Mouse (Mus musculus): ENCODE data around the gene Svep1.

Svep1 gene

GRCm38 (mm10) chr4:58206115-58206945, at the start of gene Svep1:
Gene Svep1 (minus strand): TSS chr4:58206859.
- DNase-seq (ENCODE audit: inconsistent age in 2 of 2, low spot score in 1 of 2), result peak in 1 of 2 experiments; percentile 59

- peak in 1 of 2 experiments; percentile 77 for DNase-seq (ENCODE audit: inconsistent age in 2 of 2, low spot score in 1 of 2)
Observed at GRCm38 (mm10) chr4:58253410-58253809, 46.8 kb upstream of the Svep1 start.

- no peak for DNase-seq (ENCODE audit: inconsistent age in 2 of 2, low spot score in 1 of 2)
Observed at GRCm38 (mm10) chr4:58252381-58252780, 45.7 kb upstream of the Svep1 start.

GRCm38 (mm10) chr4:58245544-58245943, 38.9 kb upstream of the Svep1 start:
- peak in 1 of 2 experiments; percentile 12 for DNase-seq (ENCODE audit: inconsistent age in 2 of 2, low spot score in 1 of 2)

GRCm38 (mm10) chr4:58240416-58240815, 33.8 kb upstream of the Svep1 start:
- DNase-seq (ENCODE audit: inconsistent age in 2 of 2, low spot score in 1 of 2), result peak; percentile 6 to 83

- no peak for DNase-seq (ENCODE audit: inconsistent age in 2 of 2, low spot score in 1 of 2)
Observed at GRCm38 (mm10) chr4:58235828-58236227, 29.2 kb upstream of the Svep1 start.

DNA sequence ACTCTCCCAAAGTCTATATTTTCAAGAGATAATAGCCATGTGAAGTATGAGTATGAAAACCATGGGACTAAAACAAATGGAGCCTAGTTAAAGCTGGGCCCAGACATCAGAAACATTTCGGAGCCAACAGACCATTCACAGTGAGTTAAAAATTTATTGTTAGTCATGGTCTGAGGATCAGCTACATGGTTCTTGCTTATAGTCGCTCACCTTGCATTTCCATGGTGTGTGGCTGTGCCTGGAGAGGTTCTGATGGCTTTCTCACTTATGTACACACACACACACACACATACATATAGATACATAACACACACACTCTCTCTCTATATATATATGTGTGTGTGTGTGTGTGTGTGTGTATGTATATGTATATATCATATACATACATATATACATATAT, 16.8 kb upstream of the Svep1 start:
- no peak for DNase-seq (ENCODE audit: inconsistent age in 2 of 2, low spot score in 1 of 2)

DNA sequence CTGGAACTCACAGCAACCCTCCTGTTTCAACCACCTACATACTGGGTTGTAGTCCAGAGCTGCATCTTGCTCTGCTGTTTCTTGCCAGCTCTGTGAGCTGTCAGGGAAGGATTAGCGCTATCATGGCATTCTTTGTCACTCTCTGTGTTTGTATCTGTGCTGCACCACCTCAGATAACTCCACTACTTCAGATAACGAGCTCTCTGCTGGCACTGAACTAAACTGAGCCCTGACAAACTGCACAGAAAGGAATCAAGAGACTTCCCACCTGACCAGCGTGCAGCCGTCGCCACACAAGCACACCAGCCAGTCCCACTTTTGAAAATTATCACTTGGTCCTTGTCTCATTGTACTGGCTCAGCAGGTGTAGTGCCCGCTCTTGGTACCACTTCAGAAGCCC, 4.7 kb upstream of the Svep1 start:
- no peak for DNase-seq (ENCODE audit: inconsistent age in 2 of 2, low spot score in 1 of 2)

GRCm38 (mm10) chr4:58210557-58211090, 4.0 kb upstream of the Svep1 start:
- DNase-seq (ENCODE audit: inconsistent age in 2 of 2, low spot score in 1 of 2), result peak in 1 of 2 experiments; percentile 62

DNA sequence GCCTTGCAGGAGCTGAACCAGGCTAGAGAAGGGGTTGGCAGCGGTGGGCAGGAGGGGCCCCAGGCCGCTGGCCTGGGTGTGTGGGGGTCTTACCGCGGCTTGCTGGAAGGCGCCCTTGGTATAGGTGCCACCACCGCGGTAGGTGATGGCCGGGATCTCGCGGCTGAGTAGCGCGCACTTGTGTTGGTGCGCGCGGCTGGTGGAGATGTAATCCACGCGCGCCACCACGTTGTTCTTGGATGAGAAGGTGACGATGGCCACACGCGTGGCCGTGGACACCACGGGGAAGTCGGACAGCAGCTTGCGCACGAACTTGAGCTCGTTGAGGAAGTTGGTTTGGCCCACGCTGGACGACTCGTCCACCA, 927 bp downstream of the Svep1 start:
- no peak for DNase-seq (ENCODE audit: inconsistent age in 2 of 2, low spot score in 1 of 2)

- no peak for DNase-seq (ENCODE audit: inconsistent age in 2 of 2, low spot score in 1 of 2)
Observed at GRCm38 (mm10) chr4:58201703-58202102, 5.0 kb downstream of the Svep1 start.

DNA sequence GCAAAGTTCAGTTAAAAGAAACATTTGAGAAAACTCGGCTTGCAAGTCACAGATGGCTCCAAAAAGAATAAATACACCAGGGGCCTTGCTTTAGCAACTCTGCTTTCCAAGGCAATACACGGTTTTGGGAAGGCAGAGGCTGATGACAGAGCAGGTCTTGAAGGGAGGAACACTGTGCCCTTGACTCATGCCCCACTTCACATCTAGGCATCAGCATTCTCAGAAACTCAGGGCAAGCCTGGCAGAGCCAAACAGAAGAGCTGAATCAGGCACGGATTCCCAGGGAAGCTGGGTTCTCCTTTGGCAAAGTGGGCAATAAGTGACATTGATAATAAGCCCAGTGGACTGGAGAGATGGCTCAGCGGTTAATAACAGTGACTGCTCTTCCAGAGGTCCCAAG, 5.8 kb downstream of the Svep1 start:
- peak; percentile 48 to 76 for DNase-seq (ENCODE audit: inconsistent age in 2 of 2, low spot score in 1 of 2)

- DNase-seq (ENCODE audit: inconsistent age in 2 of 2, low spot score in 1 of 2), result no peak
Observed at GRCm38 (mm10) chr4:58197230-58197629, 9.4 kb downstream of the Svep1 start.

DNA sequence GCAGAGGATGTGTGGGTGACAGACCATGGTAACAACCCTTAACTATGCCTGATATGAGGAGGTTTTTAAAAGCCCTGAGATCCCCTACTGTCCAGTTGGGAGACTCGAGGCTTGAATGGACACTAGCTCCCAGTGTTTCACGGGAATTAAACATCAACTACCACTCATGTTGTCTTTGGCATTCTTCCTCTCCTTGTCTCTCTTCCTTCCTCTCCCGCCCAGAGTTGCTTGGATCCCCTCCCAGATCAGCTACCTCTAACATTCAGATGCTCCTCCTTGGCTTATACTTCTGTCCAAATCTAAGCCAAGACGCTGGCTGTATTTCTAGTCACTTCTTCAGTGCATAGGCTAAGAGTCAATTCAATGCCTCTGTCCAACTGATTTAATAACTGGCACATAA, 9.9 kb downstream of the Svep1 start:
- DNase-seq (ENCODE audit: inconsistent age in 2 of 2, low spot score in 1 of 2), result peak in 1 of 2 experiments; percentile 43

GRCm38 (mm10) chr4:58195936-58196335, 10.7 kb downstream of the Svep1 start:
- no peak for DNase-seq (ENCODE audit: inconsistent age in 2 of 2, low spot score in 1 of 2)

DNA sequence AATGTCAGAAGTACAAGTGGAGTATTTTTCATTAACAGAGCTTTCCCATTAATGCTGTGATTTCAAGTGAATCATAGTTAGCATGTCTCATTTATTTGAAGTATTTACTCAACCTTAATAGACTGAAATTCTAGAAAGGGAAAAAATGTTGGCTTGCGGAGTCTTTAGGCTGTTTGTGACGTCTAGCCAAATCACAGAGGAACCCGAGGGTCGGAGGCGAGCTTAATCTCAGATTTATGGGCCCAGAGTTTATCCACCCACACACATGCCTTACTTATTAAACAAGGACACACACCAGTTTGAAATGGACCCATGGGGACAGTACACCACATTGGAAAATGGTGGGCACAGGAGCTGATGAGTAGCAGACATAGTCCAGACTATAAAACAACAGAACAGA, 17.4 kb downstream of the Svep1 start:
- no peak for DNase-seq (ENCODE audit: inconsistent age in 2 of 2, low spot score in 1 of 2)

DNA sequence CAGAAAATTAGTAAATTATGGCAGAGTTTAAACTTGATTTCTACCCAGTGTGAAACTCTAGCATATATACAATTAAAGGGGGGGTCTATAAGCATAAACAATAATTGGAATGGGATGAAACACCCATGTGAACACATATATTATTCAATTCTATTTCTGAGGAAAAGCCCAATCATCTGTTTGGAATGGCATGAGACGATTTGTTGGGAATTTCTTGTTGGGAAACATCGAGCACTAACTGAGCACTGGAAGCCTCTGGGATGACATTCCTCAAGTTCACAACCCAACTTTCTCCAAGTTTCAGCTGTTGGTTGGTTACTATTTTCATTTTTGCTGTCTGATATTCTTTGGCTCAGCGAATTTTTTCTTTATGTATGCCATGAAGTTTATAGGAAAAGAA, 21.3 kb downstream of the Svep1 start:
- no peak for DNase-seq (ENCODE audit: inconsistent age in 2 of 2, low spot score in 1 of 2)

GRCm38 (mm10) chr4:58184681-58185341, 21.8 kb downstream of the Svep1 start:
- DNase-seq (ENCODE audit: inconsistent age in 2 of 2, low spot score in 1 of 2), result peak in 1 of 2 experiments; percentile 63

DNA sequence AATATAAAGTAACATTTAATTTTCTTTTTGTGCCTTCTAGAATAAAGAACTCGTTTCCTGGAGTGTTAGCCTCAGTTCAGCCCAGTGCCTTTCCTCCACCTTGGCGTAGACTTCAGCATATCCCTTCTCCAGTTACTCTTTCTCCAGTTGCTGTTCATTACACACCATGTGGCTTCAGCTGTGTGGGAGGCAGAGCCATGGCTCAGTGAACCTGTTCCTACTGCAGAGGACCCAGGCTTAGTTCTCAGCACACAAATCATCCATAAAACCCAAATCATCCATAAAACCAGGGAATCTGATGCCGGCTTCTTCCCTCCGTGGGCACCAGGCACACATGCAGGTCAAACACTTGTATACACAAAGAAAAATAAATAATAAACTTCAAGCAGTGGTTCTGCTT, 22.8 kb downstream of the Svep1 start:
- DNase-seq (ENCODE audit: inconsistent age in 2 of 2, low spot score in 1 of 2), result no peak

- no peak for DNase-seq (ENCODE audit: inconsistent age in 2 of 2, low spot score in 1 of 2)
Observed at GRCm38 (mm10) chr4:58178489-58178888, 28.2 kb downstream of the Svep1 start.

- DNase-seq (ENCODE audit: inconsistent age in 2 of 2, low spot score in 1 of 2), result peak in 1 of 2 experiments; percentile 32
Observed at GRCm38 (mm10) chr4:58177256-58177655, 29.4 kb downstream of the Svep1 start.

DNA sequence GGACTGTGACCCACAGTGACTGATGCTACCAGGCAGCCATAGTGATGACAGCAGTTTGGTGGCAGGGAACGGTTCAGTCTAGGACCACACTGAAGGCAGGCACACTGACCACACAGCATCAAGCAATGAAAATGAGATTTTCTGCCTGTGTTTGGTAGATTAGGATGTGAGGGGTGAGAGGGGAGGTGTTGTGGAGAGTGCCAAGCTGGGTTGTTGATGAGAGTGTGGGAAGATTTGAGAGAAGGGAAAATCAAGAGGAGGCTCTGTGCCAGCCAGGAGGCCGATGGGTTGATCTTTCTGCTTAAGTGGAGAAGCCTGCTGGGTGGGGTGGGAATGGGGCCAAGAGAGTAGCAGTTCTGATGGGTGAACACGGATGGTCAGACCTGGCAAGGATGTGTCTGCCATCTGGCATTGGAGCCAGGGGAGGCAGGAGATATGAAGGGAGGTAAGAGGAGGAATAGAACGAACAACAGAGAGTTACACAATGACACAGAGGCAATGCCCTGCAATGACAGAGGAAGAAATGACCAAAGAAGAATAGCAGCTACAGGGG, 32.1 kb downstream of the Svep1 start:
- no peak for DNase-seq (ENCODE audit: inconsistent age in 2 of 2, low spot score in 1 of 2)

Data from adrenal gland, adult (tissue).